Mouse (Mus musculus) brain, embryonic 14.5 days (tissue): Measurements from ENCODE around the gene Cyp2a5.
"Not testable (repeated sequence)": the region's sequence is repeated elsewhere in the genome, so short reads cannot be mapped to it uniquely, and the experiment has no call there.

Experiments
- CTCF ChIP-seq: fragments of 200-500 bp; IDR thresholded peaks from 2 replicates; pipeline ENCODE4 v1.5.1; 2012; ENCODE audit warnings: inconsistent platforms, mild to moderate bottlenecking, moderate library complexity, borderline replicate concordance; ENCODE audit not compliant: insufficient read depth, insufficient read length; ENCODE audit errors: extremely low read depth
- POLR2A ChIP-seq: fragments of 200-500 bp; IDR thresholded peaks from 2 replicates; pipeline ENCODE4 v1.6.1; 2012; ENCODE audit warnings: mild to moderate bottlenecking, inconsistent platforms, borderline replicate concordance; ENCODE audit not compliant: poor library complexity, insufficient read depth, insufficient read length, severe bottlenecking; ENCODE audit errors: extremely low read depth

DNA sequence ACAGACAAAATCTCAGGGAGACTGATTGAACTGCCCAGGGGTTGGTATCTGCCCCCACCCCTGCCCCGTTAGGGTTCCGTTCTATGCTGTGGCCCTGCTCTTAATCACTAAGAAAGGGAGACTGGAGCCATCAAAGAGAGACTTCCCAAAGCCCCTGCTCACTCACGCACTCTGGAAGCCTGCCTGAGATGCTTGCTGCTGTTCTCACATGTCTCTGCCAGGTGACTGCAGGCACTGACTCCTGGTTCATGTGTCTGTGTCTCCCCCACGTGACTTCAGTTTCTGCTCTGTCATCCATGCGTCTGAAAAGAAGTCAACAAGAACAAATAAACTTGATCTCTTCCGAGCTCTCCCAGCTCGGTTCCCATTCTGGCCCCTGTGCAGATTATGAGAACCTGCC is 2.4 kb upstream of the Cyp2a5 start:
- TF ChIP-seq CTCF, POLR2A: not testable (repeated sequence)
